Mouse (Mus musculus) spleen, adult 10 weeks (tissue): ENCODE data around the gene A730049H05Rik. TPM values are rescaled to one million over a fixed set of nuclear protein-coding genes. Genes with fewer than 3 reads are reported as not detected.

ENCODE experiments used
- polyA plus RNA-seq: library from polyadenylated mRNA; stranded (reverse); fragments of 350-450 nt; fragmentation: Illumina TruSeq; extraction: RNeasy Lipid Tissue Mini Kit (QIAGEN cat#74804); gene quantifications from one replicate; pipeline ENCODE4 v1.2.3, GENCODE M21; 2015; ENCODE audit warnings: low replicate concordance; ENCODE audit not compliant: insufficient read depth

A730049H05Rik gene
- polyA plus RNA-seq = 0.55 TPM

DNA sequence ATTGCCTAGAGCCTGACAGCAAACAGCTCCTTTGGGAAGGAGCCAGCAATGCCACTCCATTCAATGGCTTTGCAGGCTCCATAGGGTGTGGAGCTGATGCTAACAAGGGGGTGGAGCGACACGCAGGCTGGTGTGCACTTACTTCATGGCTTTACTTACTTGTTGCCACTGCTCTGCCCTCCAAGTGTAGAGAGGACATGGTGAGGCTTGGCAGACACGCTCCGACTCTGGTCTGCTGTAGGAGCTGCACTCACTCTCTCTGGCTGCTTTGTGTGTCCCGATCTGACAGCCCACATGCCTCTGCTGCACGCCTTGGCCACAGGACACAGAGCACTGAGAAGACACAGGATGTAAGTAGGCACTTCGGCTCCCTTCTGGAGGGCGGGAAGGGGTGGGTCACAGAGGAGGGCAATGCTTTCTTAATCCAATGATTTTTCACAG is at the start of gene A730049H05Rik:
A730049H05Rik (plus strand) TSS at position 168 of the 441 bp plus-strand sequence.

DNA sequence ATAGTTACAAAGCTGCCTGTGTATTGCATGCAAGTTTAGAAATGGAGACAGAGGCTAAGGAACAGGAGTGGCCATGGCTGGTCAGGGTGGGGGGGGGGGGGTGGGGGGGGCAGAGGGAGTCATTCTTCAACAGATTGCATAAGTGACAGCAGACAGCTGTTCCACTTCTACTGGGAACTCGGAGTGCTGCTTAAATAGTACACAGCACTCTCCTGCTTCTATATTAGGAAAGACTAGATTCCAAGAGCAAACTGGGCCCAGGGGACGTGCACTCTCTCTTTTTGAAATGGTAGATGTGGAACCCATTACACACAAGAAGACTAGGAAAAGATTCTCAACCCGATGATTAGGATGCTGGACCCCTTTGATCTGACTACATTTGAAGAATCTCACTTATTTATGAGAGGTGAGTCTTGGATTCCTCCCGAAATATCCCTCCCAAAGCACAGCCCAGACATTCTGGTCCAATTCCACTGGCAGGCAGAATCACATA is 52.9 kb downstream of the A730049H05Rik start, which contains the start of gene Gm15737:
Gm15737 (plus strand) TSS at position 269 of the 493 bp plus-strand sequence.

Other genes with a start within 250 kb of the A730049H05Rik start
- gene Prickle2, start 110.3 kb upstream of the A730049H05Rik start, polyA plus RNA-seq = 3.4 TPM
- not detected for gene Gm15737, start 52.9 kb downstream of the A730049H05Rik start, polyA plus RNA-seq
- gene Adamts9, start 127.0 kb downstream of the A730049H05Rik start, polyA plus RNA-seq = 3.2 TPM